ENCODE assay signal across 13 mouse cellular contexts in the genomic region with DNA sequence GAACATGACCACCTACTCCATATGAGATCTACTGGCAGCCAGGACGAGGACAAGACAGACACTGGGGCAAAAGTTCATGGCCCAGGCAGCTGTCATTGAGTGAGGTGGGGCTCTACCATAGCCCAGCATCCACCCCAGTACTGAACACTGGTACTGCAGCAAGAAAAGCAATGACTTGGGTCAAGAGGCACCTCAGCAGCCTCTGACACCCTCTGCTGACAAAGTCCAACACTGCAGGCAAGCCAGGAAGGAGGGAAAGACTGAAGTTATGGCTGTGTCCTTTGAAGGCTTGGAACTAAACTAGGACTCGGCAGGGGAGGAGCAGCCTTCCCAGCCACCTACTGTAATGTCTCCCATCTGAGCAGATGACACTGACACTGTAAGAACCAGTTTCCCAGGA. TPM values are rescaled to one million over a fixed set of nuclear protein-coding genes. Genes with fewer than 3 reads are reported as not detected.
DNase-seq lines count a peak whose midpoint lies in the region; ATAC-seq and TF ChIP-seq lines count a peak whose summit lies in the region.
"Had no signal": no experiment of that assay in that cellular context is flagged by ENCODE, and none has a peak within 500 bp of the region (broad histone marks: within the 10 kb centered on the region; RNA-seq: fewer than 3 reads in every experiment).

No protein-coding gene starts in this region.

- no peak overlapping the region for H3K4me3 ChIP-seq in forebrain, embryonic 14.5 days (ENCODE audit: low read depth, low read length)
- no peak overlapping the region for H3K4me3 ChIP-seq in forebrain, embryonic 10.5 days
- H3K4me3 ChIP-seq in CH12.LX (replicated peaks in 1 of 3; ENCODE audit: low read depth in 2 of 3, low read length in 2 of 3, poor library complexity in 1 of 3) = no peak overlapping the region
- H3K4me3 ChIP-seq: erythroblast, embryonic 14.5 days; limb, embryonic 10.5 days had no signal

- no peak for ATAC-seq in forebrain, embryonic 14.5 days
- ATAC-seq: activated CD4-positive, CD25-positive, alpha-beta regulatory T cell, adult 4 months had no signal

- H3K27ac ChIP-seq in forebrain, embryonic 14.5 days (ENCODE audit: low read depth, low read length) = no peak overlapping the region
- H3K27ac ChIP-seq in forebrain, embryonic 10.5 days = no peak overlapping the region
- no peak overlapping the region for H3K27ac ChIP-seq in CH12.LX (ENCODE audit: insufficient read depth, low read depth)
- H3K27ac ChIP-seq: limb, embryonic 10.5 days had no signal

- TF ChIP-seq RAD21 in CH12.LX (IDR thresholded peaks at IDR 0.05; ENCODE audit: low read depth, low read length) = peak; percentile 81

- no peak for TF ChIP-seq EP300 in CH12.LX (IDR thresholded peaks at IDR 0.05; ENCODE audit: low read length)

- no peak overlapping the region for H3K9ac ChIP-seq in forebrain, embryonic 14.5 days (ENCODE audit: low read length)
- no peak overlapping the region for H3K9ac ChIP-seq in CH12.LX (ENCODE audit: insufficient read depth, low read depth)

- H3K27me3 ChIP-seq in forebrain, embryonic 14.5 days (replicated peaks; ENCODE audit: control insufficient read depth, insufficient read depth, low read length) = no peaks in the 10 kb centered on the region
- H3K27me3 ChIP-seq in forebrain, embryonic 10.5 days (ENCODE audit: poor library complexity, severe bottlenecking) = no peaks in the 10 kb centered on the region
- peaks cover 18% of the 10 kb centered on the region for H3K27me3 ChIP-seq in CH12.LX (replicated peaks)

- dilution Hi-C loops in CH12.LX (cut with MboI; ENCODE audit: extremely low pct_ligation_motif_present, extremely low pct_unique_long_range_greater_than_20kb, low sequenced_read_pairs) = no loop called here

- peak; percentile 49 to 88 for TF ChIP-seq CTCF in CH12.LX (conservative IDR thresholded peaks at IDR 0.05 in 1 of 2, IDR thresholded peaks at IDR 0.05 in 1 of 2; ENCODE audit: low read depth in 2 of 2, low read length in 2 of 2)

- peak; percentile 19 for DNase-seq in forebrain, embryonic 14.5 days (ENCODE audit: low spot score)
- no peak for DNase-seq in forebrain, embryonic 10.5 days (ENCODE audit: extremely low spot score, low spot score)
- DNase-seq in kidney, postnatal 4 days = peak; percentile 47 to 48
- DNase-seq in kidney, postnatal 25 days = no peak
- DNase-seq in CH12.LX (ENCODE audit: extremely low read depth) (peak; percentile 49), adipocyte (ENCODE audit: low spot score) (no peak)
- DNase-seq in brain, adult 2 months (ENCODE audit: low read depth, low spot score) = peak; percentile 52
- DNase-seq: gastrocnemius, postnatal 10 days had no signal

- no peaks in the 10 kb centered on the region for H3K36me3 ChIP-seq in forebrain, embryonic 14.5 days (ENCODE audit: control insufficient read depth, insufficient read depth, low read length)
- H3K36me3 ChIP-seq in forebrain, embryonic 10.5 days (replicated peaks) = no peaks in the 10 kb centered on the region
- no peaks in the 10 kb centered on the region for H3K36me3 ChIP-seq in CH12.LX (replicated peaks in 1 of 2; ENCODE audit: control insufficient read depth in 1 of 2, insufficient read depth in 1 of 2, low read length in 1 of 2)
- H3K36me3 ChIP-seq: limb, embryonic 10.5 days had no signal

- in situ Hi-C loops in CH12.LX (cut with MboI; ENCODE audit: low pct_ligation_motif_present, low pct_unique_long_range_greater_than_20kb, low sequenced_read_pairs) = no loop called here

- H3K79me2 ChIP-seq in CH12.LX (replicated peaks; ENCODE audit: control insufficient read depth, extremely low read depth, insufficient read depth, poor library complexity, severe bottlenecking) = no peaks in the 10 kb centered on the region

- H3K4me2 ChIP-seq in forebrain, embryonic 14.5 days (ENCODE audit: low read length) = no peak overlapping the region
- H3K4me2 ChIP-seq in CH12.LX (ENCODE audit: insufficient read depth, low read depth, poor library complexity, severe bottlenecking) = no peak overlapping the region

- H3K9me3 ChIP-seq in forebrain, embryonic 14.5 days (replicated peaks; ENCODE audit: control insufficient read depth, low read length) = no peaks in the 10 kb centered on the region
- H3K9me3 ChIP-seq in forebrain, embryonic 10.5 days = no peaks in the 10 kb centered on the region
- no peaks in the 10 kb centered on the region for H3K9me3 ChIP-seq in CH12.LX (replicated peaks; ENCODE audit: low read length)
- H3K9me3 ChIP-seq: limb, embryonic 10.5 days had no signal

- WGBS in forebrain, embryonic 14.5 days = 41% methylated on average over 2 of the region's 2 CpGs
- 65% methylated on average over 2 of the region's 2 CpGs for WGBS in forebrain, embryonic 10.5 days

- no peak for TF ChIP-seq POLR2A in CH12.LX (IDR thresholded peaks at IDR 0.05; ENCODE audit: low read depth, low read length)

- no peaks in the 10 kb centered on the region for H3K4me1 ChIP-seq in forebrain, embryonic 14.5 days (ENCODE audit: control insufficient read depth, insufficient read depth, low read length)
- no peaks in the 10 kb centered on the region for H3K4me1 ChIP-seq in forebrain, embryonic 10.5 days
- peaks cover 0 to 3% of the 10 kb centered on the region in 2 experiments; a peak in 3 of 4 replicates for H3K4me1 ChIP-seq in CH12.LX (ENCODE audit: control insufficient read depth in 1 of 2, insufficient read depth in 2 of 2)
- H3K4me1 ChIP-seq: limb, embryonic 10.5 days had no signal

TF ChIP-seq in CH12.LX, 34 proteins besides CTCF, POLR2A, EP300 and RAD21:
- TF ChIP-seq NRF1 (IDR thresholded peaks at IDR 0.05; ENCODE audit: low read depth, low read length) (no peak), MAX (IDR thresholded peaks at IDR 0.05; ENCODE audit: low read length) (no peak), USF2 (conservative IDR thresholded peaks at IDR 0.05; ENCODE audit: low read depth, low read length) (no peak), RCOR1 (conservative IDR thresholded peaks at IDR 0.05; ENCODE audit: low read depth, low read length) (no peak), E2F4 (IDR thresholded peaks at IDR 0.05; ENCODE audit: insufficient replicate concordance, low read depth, low read length) (no peak), USF1 (IDR thresholded peaks at IDR 0.05; ENCODE audit: low read depth, low read length) (no peak), MEF2A (IDR thresholded peaks at IDR 0.05; ENCODE audit: borderline replicate concordance, low read depth, low read length) (no peak), IRF4 (IDR thresholded peaks at IDR 0.05; ENCODE audit: low read depth, low read length) (peak; percentile 19; the same call in 1 of the 2 replicates), MYC (IDR thresholded peaks at IDR 0.05; ENCODE audit: low read depth, low read length) (no peak), SIN3A (IDR thresholded peaks at IDR 0.05; ENCODE audit: low read length) (no peak), MAZ (IDR thresholded peaks at IDR 0.05; ENCODE audit: low read depth, low read length) (no peak), ZMIZ1 (IDR thresholded peaks at IDR 0.05; ENCODE audit: low read depth, low read length) (no peak), CHD1 (IDR thresholded peaks at IDR 0.05; ENCODE audit: low read depth, low read length) (no peak), TBP (conservative IDR thresholded peaks at IDR 0.05; ENCODE audit: low read depth, low read length) (no peak), GABPA (IDR thresholded peaks at IDR 0.05; ENCODE audit: insufficient replicate concordance, low read depth, low read length) (no peak), PAX5 (IDR thresholded peaks at IDR 0.05; ENCODE audit: low read length) (no peak), TCF12 (IDR thresholded peaks at IDR 0.05; ENCODE audit: low read depth, low read length) (0 out of 2 replicates have a peak, but pooled peaks have one; percentile 20), BHLHE40 (IDR thresholded peaks at IDR 0.05; ENCODE audit: low read depth, low read length) (no peak), MXI1 (IDR thresholded peaks at IDR 0.05; ENCODE audit: low read depth, low read length) (no peak), MAFK (IDR thresholded peaks at IDR 0.05; ENCODE audit: insufficient replicate concordance, low read length) (no peak), CHD2 (IDR thresholded peaks at IDR 0.05; ENCODE audit: low read length) (no peak), NELFE (IDR thresholded peaks at IDR 0.05; ENCODE audit: low read depth, low read length) (peak; percentile 34; the same call in 1 of the 2 replicates), ZC3H11A (IDR thresholded peaks at IDR 0.05; ENCODE audit: low read depth, low read length) (peak; percentile 89), ELF1 (IDR thresholded peaks at IDR 0.05; ENCODE audit: low read depth, low read length) (peak; percentile 25; the same call in 1 of the 2 replicates), POLR2AphosphoS2 (IDR thresholded peaks at IDR 0.05; ENCODE audit: low read depth, low read length) (no peak), ETS1 (conservative IDR thresholded peaks at IDR 0.05; ENCODE audit: low read depth, low read length) (no peak), JUN (IDR thresholded peaks at IDR 0.05; ENCODE audit: insufficient read depth, low read depth, low read length) (no peak), KAT2A (IDR thresholded peaks at IDR 0.05; ENCODE audit: insufficient replicate concordance, low read length) (no peak), JUND (conservative IDR thresholded peaks at IDR 0.05; ENCODE audit: low read depth, low read length) (no peak), UBTF (IDR thresholded peaks at IDR 0.05; ENCODE audit: low read depth, low read length) (no peak), ZKSCAN1 (IDR thresholded peaks at IDR 0.05; ENCODE audit: borderline replicate concordance, low read depth, low read length) (no peak), HCFC1 (IDR thresholded peaks at IDR 0.05; ENCODE audit: low read depth, low read length) (no peak), ZNF384 (IDR thresholded peaks at IDR 0.05; ENCODE audit: low read depth, low read length) (peak; percentile 62), SMC3 (IDR thresholded peaks at IDR 0.05; ENCODE audit: low read depth, low read length) (peak; percentile 96)

RNA-seq across cellular contexts. Expression of a gene that starts 30.2 kb away (rescaled TPM):
- polyA plus RNA-seq in forebrain, embryonic 14.5 days (2014; fragmentation: Nextera tagmentation; extraction: Ambion mirVana) = 7.0 and 8.7 TPM in 2 replicates
- polyA plus RNA-seq in forebrain, embryonic 10.5 days (2016; fragmentation: Nextera tagmentation; extraction: Ambion mirVana) = 0.26 and 0.33 TPM in 2 replicates
- total RNA-seq in CH12.LX (2012; rRNA removed) (2.7 and 4.0 TPM in 2 replicates), CH12.LX (2014; rRNA removed) (2.0 and 2.3 TPM in 2 replicates)
- polyA plus RNA-seq in CH12.LX (2012; ENCODE audit: insufficient read length, low read depth) = 4.6 and 5.0 TPM in 2 replicates
- polyA plus RNA-seq: erythroblast, embryonic 14.5 days; limb, embryonic 10.5 days had no signal

RNA-seq across cellular contexts. Expression of a gene that starts 30.3 kb away (rescaled TPM):
- polyA plus RNA-seq in forebrain, embryonic 14.5 days (2014; fragmentation: Nextera tagmentation; extraction: Ambion mirVana) = 7.4 and 8.1 TPM in 2 replicates
- polyA plus RNA-seq in forebrain, embryonic 10.5 days (2016; fragmentation: Nextera tagmentation; extraction: Ambion mirVana) = 1.1 and 1.8 TPM in 2 replicates
- not detected in 2 replicates for total RNA-seq in CH12.LX (2012; rRNA removed)
- not detected in 2 replicates for total RNA-seq in CH12.LX (2014; rRNA removed)
- polyA plus RNA-seq in CH12.LX (2012; ENCODE audit: insufficient read length, low read depth) = not detected in 2 replicates
- total RNA-seq: heart, postnatal 14 days had no signal
- polyA plus RNA-seq: activated CD4-positive, CD25-positive, alpha-beta regulatory T cell, adult 4 months; erythroblast, embryonic 14.5 days; limb, embryonic 10.5 days; lung, embryonic 16.5 days had no signal

Comparison
In these comparisons a context has a peak if more than half of its experiments do, and no peak if none do; other contexts are left out.
1. DNase-seq: peak in forebrain, embryonic 14.5 days (single experiment), kidney, postnatal 4 days (2 of 2), CH12.LX (single experiment) and brain, adult 2 months (single experiment); none in forebrain, embryonic 10.5 days (single experiment), kidney, postnatal 25 days (0 of 2) and adipocyte (single experiment).